Mouse (Mus musculus) midbrain, embryonic 14.5 days (tissue): ENCODE results near the gene Leprot. TPM values are rescaled to one million over a fixed set of nuclear protein-coding genes. Genes with fewer than 3 reads are reported as not detected.

Source experiments
- ATAC-seq: fragments of 200-750 bp; cut with Nextera tagmentation; 2 replicates; pipeline ENCODE4 v1.8.0; 2017; ENCODE audit warnings: moderate number of reproducible peaks, moderate library complexity; ENCODE audit not compliant: low FRiP score, low TSS enrichment
- DNase-seq: peaks from one replicate; pipeline ENCODE4 v3.0.0-alpha.2; 2015
- H3K27ac ChIP-seq: fragments of 300-500 bp; sonication (generic); replicated peaks from 2 replicates; pipeline ENCODE4 v1.5.1; 2014; ENCODE audit warnings: mild to moderate bottlenecking, low read depth, low read length, moderate library complexity
- H3K27me3 ChIP-seq: fragments of 300-500 bp; sonication (generic); 2 replicates; pipeline ENCODE4 v1.6.1; 2014; ENCODE audit warnings: low read length, control low read depth, mixed read lengths; ENCODE audit not compliant: control insufficient read depth, insufficient read depth
- H3K36me3 ChIP-seq: fragments of 300-500 bp; sonication (generic); 2 replicates; pipeline ENCODE4 v1.6.1; 2014; ENCODE audit warnings: low read length, control low read depth; ENCODE audit not compliant: control insufficient read depth, insufficient read depth
- H3K4me1 ChIP-seq: fragments of 300-500 bp; sonication (generic); 2 replicates; pipeline ENCODE4 v1.6.1; 2014; ENCODE audit warnings: mild to moderate bottlenecking, antibody characterized with exemption, low read length, control low read depth; ENCODE audit not compliant: control insufficient read depth, insufficient read depth
- H3K4me2 ChIP-seq: fragments of 300-500 bp; sonication (generic); 2 replicates; pipeline ENCODE4 v1.6.1; 2014; ENCODE audit warnings: mild to moderate bottlenecking, low read length, moderate library complexity
- H3K4me3 ChIP-seq: fragments of 300-500 bp; sonication (generic); replicated peaks from 2 replicates; pipeline ENCODE4 v1.5.1; 2014; ENCODE audit warnings: low read depth, low read length
- H3K9ac ChIP-seq: fragments of 300-500 bp; sonication (generic); replicated peaks from 2 replicates; pipeline ENCODE4 v1.6.1; 2014; ENCODE audit warnings: mild to moderate bottlenecking, low read length, moderate library complexity
- H3K9me3 ChIP-seq: fragments of 300-500 bp; sonication (generic); 2 replicates; pipeline ENCODE4 v1.6.1; 2016; ENCODE audit warnings: low read length, control low read depth, mixed read lengths; ENCODE audit not compliant: control insufficient read depth
- WGBS: fragments of 180-500 bp; shearing (Covaris S2); extraction: QIAGEN DNeasy Blood & Tissue Kit; methylation state at CpG from one replicate; pipeline ENCODE4 v1.1.7; 2014; 5-methylcytosine and 5-hydroxymethylcytosine counted together
- polyA plus RNA-seq: library from polyadenylated mRNA; unstranded; fragments of >200 nt; fragmentation: Nextera tagmentation; extraction: Ambion mirVana; gene quantifications from 2 replicates; pipeline ENCODE4 v1.2.1, GENCODE M21; 2014

Gene Leprot
- polyA plus RNA-seq, 1 experiment from 2014 or later = 102 TPM

DNA sequence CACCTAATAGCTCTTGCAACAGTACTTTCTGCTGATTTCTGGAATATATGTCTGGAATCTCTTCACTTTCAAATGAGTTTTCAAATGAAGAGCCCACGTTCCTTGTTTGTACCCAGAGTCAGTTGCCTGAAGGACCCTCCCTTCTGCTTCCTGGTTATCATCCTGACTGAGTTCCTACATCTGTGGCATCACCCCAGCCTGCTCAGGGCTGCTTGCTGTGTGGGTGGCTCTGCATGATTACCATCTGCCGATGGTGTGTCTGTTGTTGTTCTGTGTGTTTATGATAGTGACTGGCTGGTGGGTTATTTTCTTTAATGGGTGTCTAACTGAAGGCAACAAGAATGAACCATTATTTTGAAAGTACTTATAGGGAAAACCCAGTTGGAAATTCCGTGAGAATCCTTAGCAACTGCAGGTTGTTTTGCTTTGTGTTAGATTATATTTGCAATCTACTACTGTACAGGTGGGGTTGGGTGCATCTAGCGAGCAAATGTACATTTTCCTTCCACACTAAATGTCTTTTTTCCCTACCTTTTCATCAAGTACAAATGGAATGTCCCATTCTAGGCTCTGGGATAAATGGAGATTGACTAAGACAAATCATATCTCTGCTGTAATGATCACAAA lies 7.4 kb downstream of the Leprot start:
- H3K4me2 ChIP-seq = no peak overlapping the region
- no peak overlapping the region for H3K4me3 ChIP-seq
- no peaks in the 10 kb centered on the region for H3K9me3 ChIP-seq
- no peaks in the 10 kb centered on the region for H3K4me1 ChIP-seq
- DNase-seq = no peak
- no peaks in the 10 kb centered on the region for H3K27me3 ChIP-seq
- H3K36me3 ChIP-seq = peaks cover 17% of the 10 kb centered on the region
- ATAC-seq = no peak
- no peak overlapping the region for H3K9ac ChIP-seq
- 94% methylated on average over 4 of the region's 4 CpGs for WGBS
- H3K27ac ChIP-seq = no peak overlapping the region

DNA sequence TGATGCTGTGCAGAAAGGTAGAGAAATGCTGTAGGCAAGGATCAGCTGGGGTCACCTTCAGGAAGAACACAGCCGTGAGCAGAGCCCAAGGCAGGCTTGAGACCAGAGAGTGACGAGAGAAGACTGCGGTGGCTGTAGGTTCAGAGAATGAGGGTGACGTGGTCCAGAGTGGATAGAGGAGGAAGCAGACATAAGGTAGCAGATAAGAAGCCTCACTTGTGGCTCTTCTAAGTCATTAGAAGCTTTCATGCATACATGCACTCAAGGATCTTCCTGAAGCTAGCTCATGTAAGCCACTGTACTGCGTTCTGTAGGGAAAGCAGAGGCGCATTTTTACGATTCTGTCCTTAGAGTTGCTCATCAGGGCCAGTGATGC lies 7.9 kb downstream of the Leprot start:
- Histone ChIP-seq H3K27me3 (no peaks in the 10 kb centered on the region), H3K4me2 (no peak overlapping the region), H3K4me1 (no peaks in the 10 kb centered on the region), H3K36me3 (peaks cover 20% of the 10 kb centered on the region), H3K4me3 (no peak overlapping the region), H3K9me3 (no peaks in the 10 kb centered on the region), H3K9ac (no peak overlapping the region), H3K27ac (no peak overlapping the region)
- WGBS = 95% methylated on average over 7 of the region's 7 CpGs
- DNase-seq = no peak
- ATAC-seq = no peak

DNA sequence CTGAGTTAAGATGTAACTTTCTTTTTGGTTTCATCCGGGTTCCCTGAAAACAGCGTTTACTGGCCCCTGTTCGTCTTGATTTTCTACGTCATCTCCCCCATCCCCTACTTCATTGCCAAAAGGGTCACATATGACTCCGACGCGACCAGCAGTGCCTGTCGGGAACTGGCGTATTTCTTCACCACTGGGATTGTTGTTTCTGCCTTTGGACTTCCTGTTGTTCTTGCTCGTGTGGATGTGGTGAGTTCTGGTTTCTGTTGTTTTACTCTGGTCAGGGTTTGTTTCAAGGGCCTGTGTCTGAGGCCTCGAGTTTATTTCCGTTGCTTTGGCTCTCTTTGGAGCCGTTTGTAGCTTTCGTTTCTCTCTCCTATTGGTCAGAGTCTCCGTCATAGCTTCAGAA lies 8.5 kb downstream of the Leprot start:
- no peaks in the 10 kb centered on the region for H3K9me3 ChIP-seq
- no peak overlapping the region for H3K9ac ChIP-seq
- whole genome bisulfite sequencing = 94% methylated on average over 15 of the region's 15 CpGs
- no peak for ATAC-seq
- H3K27ac ChIP-seq = no peak overlapping the region
- no peak overlapping the region for H3K4me3 ChIP-seq
- H3K27me3 ChIP-seq = no peaks in the 10 kb centered on the region
- H3K4me1 ChIP-seq = no peaks in the 10 kb centered on the region
- DNase-seq = no peak
- peaks cover 25% of the 10 kb centered on the region for H3K36me3 ChIP-seq
- no peak overlapping the region for H3K4me2 ChIP-seq

DNA sequence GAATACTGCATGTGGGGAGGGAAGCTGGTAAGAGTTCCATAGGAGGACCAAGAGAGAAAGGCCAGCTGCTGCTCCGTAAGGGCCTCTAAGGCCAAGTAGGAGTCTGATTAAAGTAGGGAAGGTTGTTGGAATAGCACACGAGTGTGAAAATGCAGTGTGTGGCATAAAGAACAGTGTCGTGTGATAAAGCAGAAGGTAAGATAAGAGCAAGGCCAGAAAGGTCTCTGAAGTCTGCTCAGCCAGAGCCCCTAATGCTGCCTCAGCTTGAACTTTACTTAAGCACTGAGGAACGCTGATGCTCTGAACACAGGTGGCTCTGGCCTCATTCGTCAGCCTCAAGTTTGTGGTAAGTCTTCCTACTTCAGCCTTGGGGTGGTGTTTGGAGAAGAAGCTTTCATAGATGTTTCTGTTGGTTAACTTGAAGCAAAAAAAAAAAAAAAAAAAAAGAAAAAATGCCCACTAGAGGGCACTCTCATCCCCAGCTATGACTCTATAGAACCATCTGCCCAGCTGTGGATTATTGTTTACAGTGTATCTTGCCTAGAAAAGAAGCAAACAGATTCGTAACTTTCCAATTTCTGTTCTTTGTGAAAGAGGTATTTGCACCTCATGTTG lies 9.5 kb downstream of the Leprot start:
- Histone ChIP-seq H3K36me3 (peaks cover 31% of the 10 kb centered on the region), H3K27ac (no peak overlapping the region), H3K4me2 (no peak overlapping the region), H3K27me3 (no peaks in the 10 kb centered on the region), H3K9ac (no peak overlapping the region), H3K4me3 (no peak overlapping the region), H3K4me1 (no peaks in the 10 kb centered on the region), H3K9me3 (no peaks in the 10 kb centered on the region)
- 57% methylated on average over 6 of the region's 6 CpGs for WGBS
- DNase-seq (peak; percentile 79), ATAC-seq (no peak)

DNA sequence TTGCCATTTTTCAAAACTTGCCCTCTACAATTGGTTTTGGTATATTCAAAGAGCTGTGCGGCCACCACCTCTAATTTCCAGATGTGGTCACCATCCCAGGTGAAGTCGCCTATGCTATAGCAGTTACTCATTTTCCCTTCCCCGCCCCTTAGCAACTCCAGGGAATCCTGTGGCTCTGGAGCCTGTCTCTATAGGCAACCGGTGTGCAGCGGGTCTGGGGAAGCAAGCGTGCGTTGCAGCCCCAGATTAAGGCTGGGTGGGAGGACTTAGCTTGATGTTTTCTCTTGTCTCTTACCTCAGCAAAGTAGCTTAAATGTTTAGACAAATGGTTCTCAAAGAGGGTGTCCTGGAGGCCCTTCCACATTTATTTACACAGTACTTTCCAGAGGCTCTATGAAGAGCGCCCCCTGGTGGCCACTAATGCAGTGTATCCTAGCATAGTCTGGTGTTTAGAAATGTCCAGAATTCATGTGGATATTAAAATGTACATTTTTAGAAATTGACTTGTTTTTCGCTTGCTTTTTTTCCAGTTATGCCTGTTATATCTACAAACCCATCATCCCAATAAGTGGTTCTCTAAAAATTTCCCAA lies 16.7 kb downstream of the Leprot start:
- Histone ChIP-seq H3K27me3 (no peaks in the 10 kb centered on the region), H3K27ac (no peak overlapping the region), H3K4me3 (no peak overlapping the region), H3K9me3 (0 out of 2 replicates have a peak, but pooled peaks cover 5% of the 10 kb centered on the region), H3K9ac (no peak overlapping the region), H3K36me3 (peaks cover 28% of the 10 kb centered on the region), H3K4me2 (no peak overlapping the region), H3K4me1 (no peaks in the 10 kb centered on the region)
- DNase-seq (peak; percentile 74), ATAC-seq (no peak)
- WGBS = 62% methylated on average over 9 of the region's 9 CpGs

DNA sequence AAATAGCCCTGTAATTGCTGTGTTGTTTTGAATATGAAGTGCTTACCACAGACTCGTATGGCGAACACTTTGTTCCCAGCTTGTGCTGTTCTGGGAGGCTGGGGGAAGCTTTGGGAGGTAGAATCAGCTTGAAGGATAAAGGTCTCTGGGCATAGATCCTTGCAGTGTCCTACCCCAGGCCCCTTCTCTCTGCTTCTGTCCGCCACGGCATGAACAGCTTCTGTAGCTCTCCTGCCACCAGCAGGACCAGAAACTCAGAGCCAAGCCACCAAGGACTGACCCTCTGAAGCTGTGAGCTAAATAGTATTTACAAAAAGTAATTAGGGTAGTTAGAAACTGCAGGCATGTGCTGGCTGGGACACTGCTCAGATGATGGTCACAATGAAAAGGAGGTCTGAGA lies 17.2 kb downstream of the Leprot start:
- no peak for DNase-seq
- ATAC-seq = no peak

DNA sequence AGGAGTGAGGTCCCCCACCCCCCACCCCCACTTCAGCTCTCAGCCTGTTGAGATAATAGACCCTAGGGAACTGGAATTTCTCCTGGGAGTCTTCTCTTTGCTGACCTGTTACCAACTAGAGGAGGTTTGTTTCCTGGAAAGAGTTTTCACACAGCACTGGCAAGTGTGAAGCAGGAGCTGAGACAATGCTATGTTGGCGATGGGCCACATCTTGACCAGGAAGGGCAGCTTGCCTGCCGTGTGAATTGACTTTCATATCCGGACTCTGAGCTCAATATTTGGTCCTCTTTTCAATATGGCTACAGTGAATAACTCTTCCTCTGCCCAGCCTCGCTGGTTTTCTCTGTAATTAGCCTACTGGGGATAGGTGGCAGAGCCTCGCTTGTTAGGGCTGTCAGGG lies 21.6 kb downstream of the Leprot start:
- Histone ChIP-seq H3K27me3 (no peaks in the 10 kb centered on the region), H3K4me2 (no peak overlapping the region), H3K4me3 (no peak overlapping the region), H3K9ac (no peak overlapping the region), H3K27ac (no peak overlapping the region), H3K4me1 (no peaks in the 10 kb centered on the region), H3K36me3 (no peaks in the 10 kb centered on the region), H3K9me3 (0 out of 2 replicates have a peak, but pooled peaks cover 5% of the 10 kb centered on the region)
- ATAC-seq = no peak
- no peak for DNase-seq
- 63% methylated on average over 5 of the region's 5 CpGs for WGBS

More for the DNA sequence above, 17.2 kb downstream of the Leprot start:
- 0 out of 2 replicates have a peak, but pooled peaks cover 5% of the 10 kb centered on the region for H3K9me3 ChIP-seq
- H3K4me3 ChIP-seq = no peak overlapping the region
- no peak overlapping the region for H3K9ac ChIP-seq
- H3K27ac ChIP-seq = no peak overlapping the region
- peaks cover 23% of the 10 kb centered on the region for H3K36me3 ChIP-seq
- H3K4me1 ChIP-seq = no peaks in the 10 kb centered on the region
- no peak overlapping the region for H3K4me2 ChIP-seq
- WGBS = 96% methylated on average over 4 of the region's 4 CpGs
- no peaks in the 10 kb centered on the region for H3K27me3 ChIP-seq

DNA sequence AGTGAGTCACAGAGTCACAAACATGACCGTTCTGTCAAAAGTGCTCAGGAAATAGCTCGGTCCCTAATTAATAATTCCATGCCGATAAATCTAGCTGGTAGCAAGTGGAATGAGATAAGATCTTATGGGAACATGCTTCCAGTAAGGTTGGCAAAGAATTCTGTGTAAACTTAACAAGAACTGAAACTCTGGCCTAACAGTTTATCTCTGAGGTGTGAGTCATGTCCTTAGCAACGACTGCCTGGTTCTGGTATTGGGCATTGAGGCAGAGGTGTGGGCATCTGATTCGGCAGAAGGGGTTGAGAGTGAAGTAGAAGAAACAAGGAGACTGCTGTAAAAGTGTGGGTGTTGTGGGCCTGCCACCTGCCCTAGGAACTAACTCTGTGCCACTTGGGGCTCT lies 22.3 kb downstream of the Leprot start:
- Histone ChIP-seq H3K4me1 (no peaks in the 10 kb centered on the region), H3K4me3 (no peak overlapping the region), H3K4me2 (no peak overlapping the region), H3K36me3 (no peaks in the 10 kb centered on the region), H3K9ac (no peak overlapping the region), H3K27me3 (no peaks in the 10 kb centered on the region), H3K9me3 (0 out of 2 replicates have a peak, but pooled peaks cover 5% of the 10 kb centered on the region), H3K27ac (no peak overlapping the region)
- WGBS = 88% methylated on average over 5 of the region's 5 CpGs
- DNase-seq = no peak
- no peak for ATAC-seq

DNA sequence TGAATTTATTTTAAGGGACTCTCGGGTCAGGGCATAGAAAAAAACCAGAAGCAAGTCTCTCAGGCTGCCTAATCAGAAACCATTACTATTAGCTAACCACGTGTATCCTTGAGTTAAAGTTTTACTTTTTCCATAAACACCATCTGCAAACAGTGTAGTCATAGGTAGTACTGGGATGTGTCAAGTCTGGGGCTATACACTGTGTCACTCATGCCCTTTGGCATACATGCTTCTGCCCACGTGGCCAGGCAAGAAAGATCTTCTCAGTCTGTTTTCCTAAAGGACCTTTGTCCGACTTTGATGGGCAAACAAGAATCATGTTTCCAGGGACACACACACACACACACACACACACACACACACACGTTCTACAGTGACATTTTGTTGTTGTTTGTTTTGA lies 27.3 kb downstream of the Leprot start:
- ATAC-seq = no peak
- no peak overlapping the region for H3K4me2 ChIP-seq
- H3K9ac ChIP-seq = no peak overlapping the region
- H3K27me3 ChIP-seq = no peaks in the 10 kb centered on the region
- H3K4me3 ChIP-seq = no peak overlapping the region
- no peak overlapping the region for H3K27ac ChIP-seq
- 81% methylated on average over 5 of the region's 5 CpGs for WGBS
- no peaks in the 10 kb centered on the region for H3K4me1 ChIP-seq
- no peaks in the 10 kb centered on the region for H3K36me3 ChIP-seq
- DNase-seq = no peak
- no peaks in the 10 kb centered on the region for H3K9me3 ChIP-seq
